Mouse (Mus musculus): ENCODE measurements around the gene Rai1. TPM values are rescaled to one million over a fixed set of nuclear protein-coding genes. Genes with fewer than 3 reads are reported as not detected.
A peak's percentile ranks its signal among the peaks of the same experiment; 100 is the strongest.

Rai1 gene
- polyA plus RNA-seq, 1 experiment from 2014 or later: 35.6 TPM

- Histone ChIP-seq H3K4me3 (no peak overlapping the region), H3K4me2 (replicated peaks) (peak overlapping the region; percentile 58), H3K4me1 (peaks cover 73% of the 10 kb centered on the region), H3K27ac (peak overlapping the region; percentile 92), H3K27me3 (no peaks in the 10 kb centered on the region), H3K9ac (peak overlapping the region; percentile 53; the same call in 1 of the 2 replicates), H3K36me3 (no peaks in the 10 kb centered on the region), H3K9me3 (no peaks in the 10 kb centered on the region)
- WGBS: 2% methylated on average over 4 of the region's 4 CpGs
- ATAC-seq (ENCODE audit: insufficient number of reproducible peaks, insufficient read depth, low FRiP score, low TSS enrichment): no peak
Measured at GRCm38 (mm10) chr11:60113624-60114023, 8.8 kb downstream of the Rai1 start.

DNA sequence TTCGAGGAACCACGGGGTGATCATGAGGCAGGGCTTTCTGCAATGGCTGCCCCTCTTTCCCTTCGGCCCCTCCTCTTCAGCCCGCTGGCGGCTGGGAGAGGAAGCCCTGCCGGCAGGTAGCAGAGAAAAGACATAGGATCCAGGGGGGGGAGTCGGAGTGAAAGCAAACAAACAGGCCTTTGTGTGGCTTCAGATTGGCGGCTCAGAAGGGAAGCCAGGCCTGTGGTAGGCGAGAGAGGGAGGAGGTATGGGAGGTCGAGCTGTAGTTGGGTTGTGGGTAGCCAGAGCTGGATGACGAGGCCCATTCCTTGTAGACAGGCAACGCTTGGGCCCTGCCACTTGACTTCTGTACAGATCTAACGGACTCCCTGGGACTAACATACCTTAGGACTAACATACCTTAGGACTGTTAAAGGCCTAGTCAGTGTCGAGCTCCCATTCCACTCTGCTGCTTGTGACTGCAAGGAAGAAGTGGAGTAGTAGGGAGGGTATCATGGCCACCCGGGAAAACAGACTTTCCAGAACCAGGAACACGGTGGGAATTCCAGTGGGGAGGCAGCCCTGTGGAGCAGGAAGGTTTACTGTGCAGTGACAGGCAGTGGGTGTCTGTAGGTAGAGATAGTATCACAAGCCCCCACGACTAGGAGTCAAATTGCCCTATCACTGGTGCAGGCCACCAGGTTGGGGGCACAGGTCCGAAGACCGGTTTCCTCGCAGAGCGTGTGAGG is 9.6 kb downstream of the Rai1 start:
- Histone ChIP-seq H3K27me3 (no peaks in the 10 kb centered on the region), H3K4me2 (replicated peaks) (peak overlapping the region; percentile 58), H3K27ac (peak overlapping the region; percentile 92), H3K9ac (peak overlapping the region; percentile 53), H3K4me1 (peaks cover 65% of the 10 kb centered on the region), H3K9me3 (no peaks in the 10 kb centered on the region), H3K4me3 (peak overlapping the region; percentile 42), H3K36me3 (no peaks in the 10 kb centered on the region)
- 2% methylated on average over 21 of the region's 21 CpGs for WGBS
- peak; percentile 11 for ATAC-seq (ENCODE audit: insufficient number of reproducible peaks, insufficient read depth, low FRiP score, low TSS enrichment)

- Histone ChIP-seq H3K9me3 (no peaks in the 10 kb centered on the region), H3K27me3 (no peaks in the 10 kb centered on the region), H3K27ac (peak overlapping the region; percentile 92), H3K4me2 (replicated peaks) (peak overlapping the region; percentile 58), H3K4me3 (peak overlapping the region; percentile 42), H3K9ac (peak overlapping the region; percentile 53), H3K4me1 (peaks cover 59% of the 10 kb centered on the region), H3K36me3 (no peaks in the 10 kb centered on the region)
- peak; percentile 93 for ATAC-seq (ENCODE audit: insufficient number of reproducible peaks, insufficient read depth, low FRiP score, low TSS enrichment)
- WGBS: under 1% methylated on average over 34 of the region's 43 CpGs
Measured at GRCm38 (mm10) chr11:60115024-60115538, 10.3 kb downstream of the Rai1 start.

GRCm38 (mm10) chr11:60115638-60116276 is 10.9 kb downstream of the Rai1 start:
- H3K4me1 ChIP-seq: peaks cover 61% of the 10 kb centered on the region
- H3K4me2 ChIP-seq (replicated peaks): peak overlapping the region; percentile 58
- H3K27me3 ChIP-seq: no peaks in the 10 kb centered on the region
- 28% methylated on average over 6 of the region's 6 CpGs for WGBS
- no peak for ATAC-seq (ENCODE audit: insufficient number of reproducible peaks, insufficient read depth, low FRiP score, low TSS enrichment)
- no peaks in the 10 kb centered on the region for H3K36me3 ChIP-seq
- peak overlapping the region; percentile 92 for H3K27ac ChIP-seq
- peak overlapping the region; percentile 53 for H3K9ac ChIP-seq
- H3K9me3 ChIP-seq: no peaks in the 10 kb centered on the region
- H3K4me3 ChIP-seq: peak overlapping the region; percentile 42

DNA sequence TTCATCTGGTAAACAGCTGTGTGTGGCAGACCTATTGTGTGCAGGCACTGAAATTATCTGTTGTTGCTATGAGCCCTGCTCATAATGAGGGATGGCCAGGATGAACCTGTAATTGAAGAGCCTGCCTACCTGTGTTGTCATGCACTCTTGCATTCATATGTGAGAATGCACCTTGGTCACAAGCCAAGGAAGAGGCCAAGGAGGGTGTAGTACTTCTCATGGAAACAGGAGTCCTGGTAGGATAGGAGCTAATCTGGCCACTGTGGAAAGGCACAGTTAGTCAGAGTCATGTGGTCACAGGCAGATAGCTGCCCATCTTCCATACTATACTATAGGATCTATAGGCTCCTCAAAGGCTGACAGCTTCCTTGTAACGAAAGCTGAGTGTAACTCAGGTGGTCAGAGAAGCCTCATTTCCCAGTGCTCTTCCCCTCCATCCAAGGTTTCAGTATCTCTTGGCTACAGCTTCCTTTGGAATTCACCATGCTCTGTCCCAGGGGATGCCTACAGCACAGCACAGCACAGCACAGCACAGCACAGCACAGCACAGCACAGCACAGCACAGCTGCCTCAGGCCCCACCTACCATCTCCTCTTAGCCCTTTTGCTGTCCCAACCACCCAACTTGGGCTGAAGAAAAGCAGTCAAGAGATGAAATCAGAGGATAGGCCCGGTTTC is 15.9 kb downstream of the Rai1 start:
- Histone ChIP-seq H3K27me3 (no peaks in the 10 kb centered on the region), H3K9me3 (no peaks in the 10 kb centered on the region), H3K27ac (no peak overlapping the region; the same call in 1 of the 2 replicates), H3K9ac (no peak overlapping the region), H3K4me1 (peaks cover 16% of the 10 kb centered on the region), H3K4me3 (no peak overlapping the region), H3K4me2 (replicated peaks) (no peak overlapping the region), H3K36me3 (no peaks in the 10 kb centered on the region)
- 78% methylated on average over 2 of the region's 2 CpGs for WGBS
- ATAC-seq (ENCODE audit: insufficient number of reproducible peaks, insufficient read depth, low FRiP score, low TSS enrichment): no peak

GRCm38 (mm10) chr11:60122611-60123010 is 17.8 kb downstream of the Rai1 start:
- Histone ChIP-seq H3K4me2 (replicated peaks) (no peak overlapping the region), H3K9me3 (no peaks in the 10 kb centered on the region), H3K36me3 (no peaks in the 10 kb centered on the region), H3K4me3 (no peak overlapping the region), H3K4me1 (peaks cover 25% of the 10 kb centered on the region), H3K27ac (no peak overlapping the region), H3K27me3 (no peaks in the 10 kb centered on the region), H3K9ac (no peak overlapping the region)
- ATAC-seq (ENCODE audit: insufficient number of reproducible peaks, insufficient read depth, low FRiP score, low TSS enrichment): no peak

- Histone ChIP-seq H3K36me3 (no peaks in the 10 kb centered on the region), H3K4me2 (replicated peaks) (0 out of 2 replicates have a peak overlapping the region, but pooled peaks have one; percentile 21), H3K4me1 (peaks cover 29% of the 10 kb centered on the region), H3K27me3 (no peaks in the 10 kb centered on the region), H3K4me3 (no peak overlapping the region), H3K9me3 (no peaks in the 10 kb centered on the region), H3K27ac (peak overlapping the region; percentile 69), H3K9ac (no peak overlapping the region)
- peak; percentile 31; the same call in 1 of the 2 replicates for ATAC-seq (ENCODE audit: insufficient number of reproducible peaks, insufficient read depth, low FRiP score, low TSS enrichment)
Measured at GRCm38 (mm10) chr11:60127048-60127447, 22.2 kb downstream of the Rai1 start.

- peak overlapping the region; percentile 69 for H3K27ac ChIP-seq
- peak overlapping the region; percentile 21; the same call in 1 of the 2 replicates for H3K4me2 ChIP-seq (replicated peaks)
- peak; percentile 61; the same call in 1 of the 2 replicates for ATAC-seq (ENCODE audit: insufficient number of reproducible peaks, insufficient read depth, low FRiP score, low TSS enrichment)
- H3K4me1 ChIP-seq: peaks cover 32% of the 10 kb centered on the region
- H3K27me3 ChIP-seq: no peaks in the 10 kb centered on the region
- H3K36me3 ChIP-seq: no peaks in the 10 kb centered on the region
- H3K9me3 ChIP-seq: no peaks in the 10 kb centered on the region
- no peak overlapping the region for H3K9ac ChIP-seq
- WGBS: 41% methylated on average over 4 of the region's 4 CpGs
- no peak overlapping the region for H3K4me3 ChIP-seq
Measured at GRCm38 (mm10) chr11:60127863-60128512, 23.2 kb downstream of the Rai1 start.

DNA sequence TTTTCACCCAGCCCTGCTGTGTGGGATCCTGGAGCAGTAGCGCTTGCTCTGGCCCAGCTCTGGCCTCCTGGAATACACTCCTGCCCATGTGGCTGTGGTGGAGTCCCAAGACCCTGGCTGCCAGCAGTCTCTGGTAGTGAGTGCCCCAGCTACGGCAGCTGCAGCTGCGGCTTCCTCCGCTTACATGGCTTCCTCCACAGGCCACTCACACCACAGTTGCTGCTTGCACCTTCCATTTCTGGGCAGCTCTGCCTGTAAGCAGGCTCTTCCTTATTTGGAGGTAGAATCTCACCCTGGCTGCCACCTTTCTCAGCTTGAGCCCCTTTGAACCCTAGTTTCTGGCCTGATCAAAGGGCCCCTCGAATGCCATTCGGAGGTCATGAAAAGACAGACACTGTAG is 25.7 kb downstream of the Rai1 start:
- H3K9ac ChIP-seq: no peak overlapping the region
- peaks cover 42% of the 10 kb centered on the region for H3K4me1 ChIP-seq
- H3K4me2 ChIP-seq (replicated peaks): no peak overlapping the region
- H3K36me3 ChIP-seq: no peaks in the 10 kb centered on the region
- H3K9me3 ChIP-seq: no peaks in the 10 kb centered on the region
- ATAC-seq (ENCODE audit: insufficient number of reproducible peaks, insufficient read depth, low FRiP score, low TSS enrichment): no peak
- WGBS: 64% methylated on average over 6 of the region's 6 CpGs
- H3K4me3 ChIP-seq: no peak overlapping the region
- no peaks in the 10 kb centered on the region for H3K27me3 ChIP-seq
- H3K27ac ChIP-seq: no peak overlapping the region

- no peaks in the 10 kb centered on the region for H3K27me3 ChIP-seq
- no peak for ATAC-seq (ENCODE audit: insufficient number of reproducible peaks, insufficient read depth, low FRiP score, low TSS enrichment)
- no peaks in the 10 kb centered on the region for H3K9me3 ChIP-seq
- 83% methylated on average over 1 of the region's 1 CpGs for WGBS
- no peak overlapping the region for H3K9ac ChIP-seq
- H3K4me2 ChIP-seq (replicated peaks): no peak overlapping the region
- H3K4me1 ChIP-seq: peaks cover 31% of the 10 kb centered on the region
- H3K4me3 ChIP-seq: no peak overlapping the region
- H3K36me3 ChIP-seq: no peaks in the 10 kb centered on the region
- H3K27ac ChIP-seq: no peak overlapping the region
Measured at GRCm38 (mm10) chr11:60132061-60132460, 27.2 kb downstream of the Rai1 start.

DNA sequence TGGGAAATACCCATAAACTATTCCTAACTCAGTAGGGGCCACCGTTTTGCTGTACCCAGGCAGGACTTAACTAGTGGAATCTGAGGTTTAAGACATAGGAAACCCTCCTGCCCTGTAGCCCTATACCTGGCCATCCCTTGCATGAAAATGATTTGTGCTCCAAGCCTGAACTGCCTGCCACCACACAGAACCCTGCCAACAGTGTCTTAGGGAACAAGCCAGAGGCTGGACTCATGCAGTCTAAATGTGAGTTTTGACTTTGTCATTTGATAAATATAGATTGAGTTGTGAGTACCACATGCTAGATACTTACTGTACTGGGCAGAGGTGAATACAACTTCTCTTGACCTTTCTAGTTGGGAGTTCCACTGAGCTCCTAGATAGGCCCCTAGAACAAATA is 31.7 kb downstream of the Rai1 start:
- H3K36me3 ChIP-seq: no peaks in the 10 kb centered on the region
- no peak for ATAC-seq (ENCODE audit: insufficient number of reproducible peaks, insufficient read depth, low FRiP score, low TSS enrichment)
- no peak overlapping the region for H3K27ac ChIP-seq
- H3K4me3 ChIP-seq: no peak overlapping the region
- H3K4me1 ChIP-seq: peaks cover 31% of the 10 kb centered on the region
- WGBS: 93% methylated on average over 1 of the region's 1 CpGs
- no peak overlapping the region for H3K4me2 ChIP-seq (replicated peaks)
- no peak overlapping the region for H3K9ac ChIP-seq
- H3K9me3 ChIP-seq: no peaks in the 10 kb centered on the region
- no peaks in the 10 kb centered on the region for H3K27me3 ChIP-seq

Data from embryonic facial prominence, embryonic 12.5 days (tissue).